Mouse (Mus musculus): Measurements from ENCODE around the gene Suox. TPM values are rescaled to one million over a fixed set of nuclear protein-coding genes. Genes with fewer than 3 reads are reported as not detected.
"Not testable (repeated sequence)": the region's sequence is repeated elsewhere in the genome, so short reads cannot be mapped to it uniquely, and the experiment has no call there.

Gene Suox
- polyA plus RNA-seq (2014; fragmentation: Nextera tagmentation; extraction: Ambion mirVana), result 12.4 and 12.5 TPM in 2 replicates

GRCm38 (mm10) chr10:128673763-128674468 lies at the start of gene Suox:
TSS of gene Suox (minus strand) at chr10:128674073.
- Histone ChIP-seq H3K4me3 (ENCODE audit: low read depth, low read length) (peak within 1 kb of the TSS; percentile 71), H3K9ac (ENCODE audit: low read depth, low read length) (peak within 1 kb of the TSS; percentile 58), H3K4me2 (peak within 1 kb of the TSS; percentile 99), H3K27me3 (replicated peaks; ENCODE audit: control insufficient read depth, insufficient read depth, low read length) (peaks cover 5% of the 10 kb centered on the region; the same call in 1 of the 2 replicates), H3K36me3 (ENCODE audit: control insufficient read depth, insufficient read depth, low read length) (no peaks in the 10 kb centered on the region), H3K27ac (ENCODE audit: low read depth, low read length) (peak within 1 kb of the TSS; percentile 61), H3K4me1 (replicated peaks; ENCODE audit: control insufficient read depth, insufficient read depth, low read length) (peaks cover 8% of the 10 kb centered on the region), H3K9me3 (ENCODE audit: control insufficient read depth, low read length) (no peaks in the 10 kb centered on the region)
- ATAC-seq (replicated peaks; ENCODE audit: low FRiP score) (peak; percentile 95), DNase-seq (ENCODE audit: low spot score) (peak; percentile 95)
- WGBS, result under 1% methylated on average over 55 of the region's 60 CpGs

- H3K4me3 ChIP-seq (ENCODE audit: low read depth, low read length), result no peak overlapping the region
- H3K4me2 ChIP-seq, result no peak overlapping the region
- no peak for DNase-seq (ENCODE audit: low spot score)
- ATAC-seq (replicated peaks; ENCODE audit: low FRiP score), result peak; percentile 27; the same call in 1 of the 2 replicates
- no peaks in the 10 kb centered on the region for H3K4me1 ChIP-seq (replicated peaks; ENCODE audit: control insufficient read depth, insufficient read depth, low read length)
- 74% methylated on average over 19 of the region's 19 CpGs for WGBS
- H3K9ac ChIP-seq (ENCODE audit: low read depth, low read length), result no peak overlapping the region
- H3K27me3 ChIP-seq (replicated peaks; ENCODE audit: control insufficient read depth, insufficient read depth, low read length), result no peaks in the 10 kb centered on the region
- H3K9me3 ChIP-seq (ENCODE audit: control insufficient read depth, low read length), result no peaks in the 10 kb centered on the region
- H3K36me3 ChIP-seq (ENCODE audit: control insufficient read depth, insufficient read depth, low read length), result no peaks in the 10 kb centered on the region
- no peak overlapping the region for H3K27ac ChIP-seq (ENCODE audit: low read depth, low read length)
Observed at GRCm38 (mm10) chr10:128715559-128716537, 42.0 kb upstream of the Suox start.

- H3K36me3 ChIP-seq (ENCODE audit: control insufficient read depth, insufficient read depth, low read length); H3K4me1 ChIP-seq (replicated peaks; ENCODE audit: control insufficient read depth, insufficient read depth, low read length); ATAC-seq (replicated peaks; ENCODE audit: low FRiP score); H3K9ac ChIP-seq (ENCODE audit: low read depth, low read length); H3K27me3 ChIP-seq (replicated peaks; ENCODE audit: control insufficient read depth, insufficient read depth, low read length); H3K4me2 ChIP-seq; H3K4me3 ChIP-seq (ENCODE audit: low read depth, low read length); H3K27ac ChIP-seq (ENCODE audit: low read depth, low read length); DNase-seq (ENCODE audit: low spot score); H3K9me3 ChIP-seq (ENCODE audit: control insufficient read depth, low read length): not testable (repeated sequence)
- WGBS, result 90% methylated on average over 7 of the region's 7 CpGs
Observed at GRCm38 (mm10) chr10:128711318-128711717, 37.4 kb upstream of the Suox start.

GRCm38 (mm10) chr10:128705317-128705693 lies 31.4 kb upstream of the Suox start:
- DNase-seq (ENCODE audit: low spot score) (peak; percentile 40), ATAC-seq (replicated peaks; ENCODE audit: low FRiP score) (peak; percentile 25)
- H3K4me2 ChIP-seq, result peak overlapping the region; percentile 79
- peaks cover 12% of the 10 kb centered on the region for H3K36me3 ChIP-seq (ENCODE audit: control insufficient read depth, insufficient read depth, low read length)
- peak overlapping the region; percentile 36; the same call in 1 of the 2 replicates for H3K27ac ChIP-seq (ENCODE audit: low read depth, low read length)
- peak overlapping the region; percentile 82 for H3K4me3 ChIP-seq (ENCODE audit: low read depth, low read length)
- no peaks in the 10 kb centered on the region for H3K9me3 ChIP-seq (ENCODE audit: control insufficient read depth, low read length)
- 14% methylated on average over 11 of the region's 11 CpGs for WGBS
- no peaks in the 10 kb centered on the region for H3K27me3 ChIP-seq (replicated peaks; ENCODE audit: control insufficient read depth, insufficient read depth, low read length)
- peaks cover 16% of the 10 kb centered on the region for H3K4me1 ChIP-seq (replicated peaks; ENCODE audit: control insufficient read depth, insufficient read depth, low read length)
- peak overlapping the region; percentile 95 for H3K9ac ChIP-seq (ENCODE audit: low read depth, low read length)

GRCm38 (mm10) chr10:128704491-128705316 lies 30.8 kb upstream of the Suox start, which contains the start of gene Cdk2:
TSS of gene Cdk2 (minus strand) at chr10:128705031.
- peaks cover 17% of the 10 kb centered on the region for H3K36me3 ChIP-seq (ENCODE audit: control insufficient read depth, insufficient read depth, low read length)
- H3K4me2 ChIP-seq, result peak within 1 kb of the TSS; percentile 79
- peaks cover 17% of the 10 kb centered on the region for H3K4me1 ChIP-seq (replicated peaks; ENCODE audit: control insufficient read depth, insufficient read depth, low read length)
- ATAC-seq (replicated peaks; ENCODE audit: low FRiP score) (peak; percentile 90), DNase-seq (ENCODE audit: low spot score) (peak; percentile 92)
- no peaks in the 10 kb centered on the region for H3K27me3 ChIP-seq (replicated peaks; ENCODE audit: control insufficient read depth, insufficient read depth, low read length)
- H3K27ac ChIP-seq (ENCODE audit: low read depth, low read length), result peak within 1 kb of the TSS; percentile 95
- H3K9ac ChIP-seq (ENCODE audit: low read depth, low read length), result peak within 1 kb of the TSS; percentile 95
- peak within 1 kb of the TSS; percentile 82 for H3K4me3 ChIP-seq (ENCODE audit: low read depth, low read length)
- WGBS, result under 1% methylated on average over 62 of the region's 62 CpGs
- H3K9me3 ChIP-seq (ENCODE audit: control insufficient read depth, low read length), result no peaks in the 10 kb centered on the region

- Histone ChIP-seq H3K9ac (ENCODE audit: low read depth, low read length) (peak within 1 kb of the TSS; percentile 95), H3K9me3 (ENCODE audit: control insufficient read depth, low read length) (no peaks in the 10 kb centered on the region), H3K4me1 (replicated peaks; ENCODE audit: control insufficient read depth, insufficient read depth, low read length) (peaks cover 21% of the 10 kb centered on the region), H3K4me3 (ENCODE audit: low read depth, low read length) (peak within 1 kb of the TSS; percentile 82), H3K36me3 (ENCODE audit: control insufficient read depth, insufficient read depth, low read length) (peaks cover 22% of the 10 kb centered on the region), H3K27ac (ENCODE audit: low read depth, low read length) (peak within 1 kb of the TSS; percentile 95), H3K27me3 (replicated peaks; ENCODE audit: control insufficient read depth, insufficient read depth, low read length) (no peaks in the 10 kb centered on the region), H3K4me2 (peak within 1 kb of the TSS; percentile 79)
- WGBS, result 20% methylated on average over 4 of the region's 4 CpGs
- no peak for DNase-seq (ENCODE audit: low spot score)
- no peak for ATAC-seq (replicated peaks; ENCODE audit: low FRiP score)
Observed at GRCm38 (mm10) chr10:128703895-128704294, 30.0 kb upstream of the Suox start, which contains the start of gene Pmel. TSS of gene Pmel (plus strand) at chr10:128704195.

- WGBS, result 73% methylated on average over 6 of the region's 6 CpGs
- H3K27ac ChIP-seq (ENCODE audit: low read depth, low read length), result 0 out of 2 replicates have a peak overlapping the region, but pooled peaks have one; percentile 23
- H3K9ac ChIP-seq (ENCODE audit: low read depth, low read length), result peak overlapping the region; percentile 11; the same call in 1 of the 2 replicates
Observed at GRCm38 (mm10) chr10:128702328-128703007, 28.6 kb upstream of the Suox start.

More at GRCm38 (mm10) chr10:128702328-128703007, 28.6 kb upstream of the Suox start:
- Histone ChIP-seq H3K9me3 (ENCODE audit: control insufficient read depth, low read length) (no peaks in the 10 kb centered on the region), H3K36me3 (ENCODE audit: control insufficient read depth, insufficient read depth, low read length) (peaks cover 29% of the 10 kb centered on the region), H3K4me2 (peak overlapping the region; percentile 79; the same call in 1 of the 2 replicates), H3K4me3 (ENCODE audit: low read depth, low read length) (no peak overlapping the region), H3K4me1 (replicated peaks; ENCODE audit: control insufficient read depth, insufficient read depth, low read length) (peaks cover 21% of the 10 kb centered on the region), H3K27me3 (replicated peaks; ENCODE audit: control insufficient read depth, insufficient read depth, low read length) (no peaks in the 10 kb centered on the region)
- ATAC-seq (replicated peaks; ENCODE audit: low FRiP score), result no peak
- no peak for DNase-seq (ENCODE audit: low spot score)
